Mouse (Mus musculus): ENCODE measurements around the gene 9530053A07Rik. TPM values are rescaled to one million over a fixed set of nuclear protein-coding genes. Genes with fewer than 3 reads are reported as not detected.
A peak's percentile ranks its signal among the peaks of the same experiment; 100 is the strongest.
"Not testable (repeated sequence)": the region's sequence is repeated elsewhere in the genome, so short reads cannot be mapped to it uniquely, and the experiment has no call there.

9530053A07Rik gene
- not detected for total RNA-seq (2021)

DNA sequence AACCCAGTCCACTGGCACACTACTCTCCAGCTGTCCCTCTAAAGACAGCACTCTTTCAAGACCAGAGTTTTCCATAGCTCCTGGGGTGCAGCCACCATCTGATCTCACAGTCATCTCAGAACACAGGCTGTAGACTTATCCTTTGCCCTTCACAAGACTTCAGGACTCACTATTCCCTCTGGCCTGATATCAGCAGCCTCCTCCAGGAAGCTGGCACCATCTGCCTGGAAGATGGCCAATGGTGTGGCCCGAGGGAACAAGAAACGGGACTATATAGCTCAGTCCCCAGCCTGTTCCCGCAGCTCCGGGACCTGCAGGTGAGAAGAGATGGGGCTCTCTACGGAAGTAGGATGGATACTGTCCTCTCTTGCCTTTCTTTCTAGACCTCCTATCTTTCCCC is at the start of gene 9530053A07Rik:
Gene 9530053A07Rik (plus strand): TSS at position 301 of the 400 bp plus-strand sequence.
- intact Hi-C loops (cut with DNase I) = no loop called here

DNA sequence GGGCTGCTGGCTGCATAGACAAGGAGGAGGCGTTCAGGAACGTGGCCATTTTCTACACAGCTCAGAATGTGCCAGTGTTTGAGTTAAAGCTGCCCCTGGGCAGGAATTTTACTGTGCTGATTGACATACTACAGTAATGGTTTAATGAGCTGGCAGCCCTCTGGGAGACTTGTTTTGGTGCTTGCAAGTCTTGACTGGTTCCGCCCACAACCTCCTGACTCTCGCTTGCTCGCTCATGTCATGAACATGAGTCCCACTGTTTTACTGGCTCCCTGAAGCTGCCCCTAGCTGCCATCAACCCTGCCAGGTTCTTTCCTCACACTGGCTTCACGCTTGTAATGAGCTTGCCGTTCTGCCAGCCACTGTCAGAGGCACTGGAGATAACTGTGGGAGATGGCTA is 45.1 kb upstream of the 9530053A07Rik start:
- DNase-seq = no peak
- intact Hi-C loops (cut with DNase I) = no loop called here

More for the DNA sequence above, at the start of gene 9530053A07Rik:
- no peak for DNase-seq

DNA sequence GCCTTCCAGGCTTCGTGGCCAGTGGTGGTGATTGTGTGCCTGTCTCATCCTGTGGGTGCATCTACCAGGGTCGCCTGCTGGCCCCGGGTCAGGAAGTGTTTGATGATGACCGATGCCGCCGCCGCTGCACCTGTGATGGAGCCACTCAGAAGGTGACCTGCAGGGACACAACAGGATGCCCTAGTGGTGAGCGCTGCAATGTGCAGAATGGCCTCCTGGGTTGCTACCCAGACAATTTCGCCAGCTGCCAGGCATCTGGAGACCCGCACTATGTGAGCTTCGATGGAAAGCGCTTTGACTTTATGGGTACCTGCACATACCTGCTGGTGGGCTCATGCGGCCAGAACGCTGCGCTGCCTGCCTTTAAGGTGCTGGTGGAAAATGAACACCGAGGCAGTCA is 43.0 kb upstream of the 9530053A07Rik start:
- intact Hi-C loops (cut with DNase I) = no loop called here
- DNase-seq = no peak

DNA sequence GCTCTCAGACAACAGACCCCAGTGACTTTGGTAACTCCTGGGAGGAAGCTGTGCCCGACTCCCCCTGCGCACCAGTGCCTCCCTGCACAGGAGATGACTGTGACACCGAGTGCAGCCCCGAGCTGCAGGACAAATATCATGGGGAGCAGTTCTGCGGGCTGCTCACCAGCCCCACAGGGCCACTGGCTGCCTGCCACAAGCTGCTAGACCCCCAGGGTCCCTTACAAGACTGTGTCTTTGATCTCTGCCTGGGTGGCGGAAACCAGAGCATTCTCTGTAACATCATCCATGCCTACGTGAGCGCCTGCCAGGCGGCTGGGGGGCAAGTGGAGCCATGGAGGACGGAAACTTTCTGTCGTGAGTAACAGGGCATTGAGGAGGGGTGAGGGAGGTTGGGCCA is 35.7 kb upstream of the 9530053A07Rik start:
- no peak for DNase-seq
- intact Hi-C loops (cut with DNase I) = no loop called here

DNA sequence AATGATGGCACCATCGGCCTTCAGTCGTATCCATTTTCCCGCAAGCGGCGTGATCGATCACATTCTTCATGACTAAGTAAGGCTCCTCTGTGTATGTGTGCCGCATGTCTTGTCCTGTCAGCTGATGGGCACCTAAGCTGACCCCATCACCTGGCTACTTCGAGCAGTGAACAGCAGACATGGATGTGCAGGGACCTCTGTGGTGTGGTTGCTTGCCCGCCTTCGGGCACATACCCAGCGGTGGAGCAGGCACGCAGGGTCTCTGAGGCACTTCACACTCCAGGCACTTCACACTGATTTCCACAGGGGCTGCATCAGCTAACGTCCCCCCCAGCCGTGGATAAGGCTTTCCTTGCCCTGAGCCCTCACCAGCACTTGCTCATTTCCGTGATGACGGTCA is 30.2 kb upstream of the 9530053A07Rik start:
- intact Hi-C loops (cut with DNase I) = no loop called here
- DNase-seq = no peak

DNA sequence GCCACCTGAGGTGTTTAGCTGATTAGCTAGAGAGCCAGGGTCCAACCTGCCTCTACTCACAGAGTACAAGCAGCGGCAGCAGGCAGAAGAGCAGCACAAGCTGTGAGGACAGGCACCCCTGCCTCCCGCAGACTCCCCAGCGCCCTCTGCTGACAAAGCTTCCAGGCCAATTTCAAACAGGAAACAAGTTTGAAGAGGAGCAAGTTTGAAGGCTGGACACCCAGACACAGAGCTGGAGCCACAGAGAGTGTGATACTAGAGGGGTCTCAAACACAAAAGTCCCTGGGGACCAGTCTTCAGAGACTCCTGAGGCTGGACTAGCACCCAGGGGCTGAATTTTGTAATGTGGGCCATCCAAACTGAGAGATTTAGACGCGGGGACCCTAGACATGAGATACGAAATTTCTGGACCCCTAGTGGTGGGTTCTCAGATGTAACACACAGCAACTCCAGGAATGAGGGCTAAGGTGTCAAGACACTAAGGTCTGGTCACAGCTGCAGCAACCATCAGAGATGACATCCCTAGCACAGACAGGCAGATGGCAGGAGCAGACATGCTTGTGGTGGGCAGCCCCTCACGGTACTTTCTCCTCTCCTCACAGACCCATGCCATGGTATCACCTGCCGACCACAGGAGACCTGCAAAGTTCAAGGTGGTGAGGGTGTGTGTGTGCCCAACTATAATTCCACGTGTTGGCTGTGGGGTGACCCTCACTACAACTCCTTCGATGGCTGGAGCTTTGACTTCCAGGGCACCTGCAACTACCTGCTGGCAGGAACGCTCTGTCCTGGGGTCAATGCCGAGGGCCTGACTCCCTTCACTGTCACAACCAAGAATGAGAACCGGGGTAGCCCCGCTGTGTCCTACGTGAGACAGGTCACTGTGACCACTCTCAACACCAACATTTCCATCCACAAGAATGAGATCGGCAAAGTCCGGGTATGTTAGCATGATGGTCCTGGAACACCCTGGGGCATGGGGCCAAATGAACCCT is 28.4 kb upstream of the 9530053A07Rik start:
- peak; percentile 19 to 55 for DNase-seq
- intact Hi-C loops (cut with DNase I) = no loop called here

DNA sequence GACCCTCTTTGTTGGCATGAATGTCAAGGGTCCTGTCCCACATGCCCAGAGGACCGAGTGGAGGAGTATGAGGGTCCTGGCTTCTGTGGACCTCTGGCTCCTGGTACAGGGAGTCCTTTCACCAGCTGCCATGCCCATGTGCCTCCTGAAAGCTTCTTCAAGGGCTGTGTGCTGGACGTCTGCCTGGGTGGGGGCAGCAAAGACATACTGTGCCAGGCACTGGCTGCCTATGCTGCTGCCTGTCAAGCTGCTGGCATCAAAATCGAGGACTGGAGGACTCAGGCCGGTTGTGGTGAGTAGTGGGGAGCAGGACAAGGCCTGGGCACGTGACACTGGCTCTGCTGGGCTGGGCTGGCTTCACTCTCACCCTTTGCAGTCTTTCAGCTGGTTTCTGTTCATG is 26.3 kb upstream of the 9530053A07Rik start:
- intact Hi-C loops (cut with DNase I); DNase-seq: not testable (repeated sequence)

DNA sequence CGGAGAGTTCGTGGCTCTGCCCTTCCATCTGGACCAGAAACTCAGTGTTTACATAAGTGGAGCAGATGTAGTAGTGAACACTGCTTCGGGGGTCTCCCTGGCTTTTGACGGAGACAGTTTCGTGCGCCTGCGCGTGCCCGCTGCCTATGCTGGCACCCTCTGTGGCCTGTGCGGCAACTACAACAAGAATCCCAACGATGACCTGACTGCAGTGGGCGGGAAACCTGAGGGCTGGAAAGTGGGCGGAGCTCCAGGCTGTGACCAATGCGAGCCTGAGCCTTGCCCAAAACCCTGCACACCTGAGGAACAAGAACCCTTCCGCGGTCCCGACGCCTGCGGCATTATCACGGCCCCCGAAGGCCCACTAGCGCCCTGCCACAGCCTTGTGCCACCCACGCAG is 24.6 kb upstream of the 9530053A07Rik start:
- intact Hi-C loops (cut with DNase I) = no loop called here
- DNase-seq = peak; percentile 2 to 16

DNA sequence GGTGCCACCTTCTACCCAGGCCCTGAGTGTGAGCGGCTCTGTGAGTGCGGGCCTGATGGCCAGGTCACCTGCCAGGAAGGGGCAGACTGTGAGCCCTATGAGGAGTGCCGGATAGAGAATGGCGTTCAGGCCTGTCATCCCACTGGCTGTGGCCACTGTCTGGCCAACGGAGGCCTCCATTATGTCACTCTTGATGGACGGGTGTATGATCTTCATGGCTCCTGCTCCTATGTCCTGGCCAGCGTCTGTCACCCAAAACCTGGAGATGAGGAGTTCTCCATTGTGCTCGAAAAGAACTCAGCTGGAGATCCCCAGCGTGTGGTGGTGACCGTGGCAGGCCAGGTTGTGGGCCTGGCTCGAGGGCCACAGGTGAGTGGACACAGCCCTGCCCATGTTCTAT is 23.0 kb upstream of the 9530053A07Rik start:
- no peak for DNase-seq
- intact Hi-C loops (cut with DNase I) = no loop called here

DNA sequence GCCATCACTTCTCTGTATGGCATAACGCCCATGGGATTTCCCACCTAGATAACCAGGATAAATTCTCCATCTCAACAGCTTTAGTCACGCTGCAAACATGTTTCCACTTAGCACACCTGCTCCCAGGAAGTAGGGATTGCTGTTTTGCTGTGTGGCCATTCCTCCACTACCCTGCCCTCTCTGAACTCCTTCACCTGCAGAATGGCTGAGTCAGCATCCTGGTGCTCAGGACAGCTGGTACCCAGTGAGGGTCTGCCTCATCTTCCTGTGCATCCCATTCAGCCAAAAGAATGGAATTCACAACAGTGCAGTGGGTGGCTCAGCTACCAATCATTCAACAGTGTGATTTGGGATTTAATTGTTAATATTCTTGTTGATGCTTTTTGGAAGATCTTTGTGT is 14.6 kb upstream of the 9530053A07Rik start:
- DNase-seq = no peak
- intact Hi-C loops (cut with DNase I) = no loop called here

DNA sequence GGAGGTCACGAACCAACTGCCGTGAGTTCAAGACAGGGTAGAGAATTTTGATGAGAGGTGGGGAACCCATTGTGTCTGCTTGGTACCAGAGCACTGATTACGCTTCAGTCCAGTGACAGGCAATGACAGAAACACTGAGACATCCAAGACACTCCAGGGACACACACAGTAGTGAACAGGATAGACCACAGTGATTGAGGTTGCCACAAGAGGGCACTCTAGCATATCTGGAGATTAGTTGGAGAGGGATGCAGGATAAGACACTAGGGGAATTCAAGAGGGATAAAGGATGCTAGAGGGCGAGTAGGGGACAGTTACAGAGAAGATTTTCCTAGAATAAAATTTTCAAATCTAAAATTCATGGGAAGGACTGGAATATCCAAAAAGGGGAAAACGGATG is 8.3 kb downstream of the 9530053A07Rik start:
- peak; percentile 12 to 57 for DNase-seq
- intact Hi-C loops (cut with DNase I) = no loop called here

DNA sequence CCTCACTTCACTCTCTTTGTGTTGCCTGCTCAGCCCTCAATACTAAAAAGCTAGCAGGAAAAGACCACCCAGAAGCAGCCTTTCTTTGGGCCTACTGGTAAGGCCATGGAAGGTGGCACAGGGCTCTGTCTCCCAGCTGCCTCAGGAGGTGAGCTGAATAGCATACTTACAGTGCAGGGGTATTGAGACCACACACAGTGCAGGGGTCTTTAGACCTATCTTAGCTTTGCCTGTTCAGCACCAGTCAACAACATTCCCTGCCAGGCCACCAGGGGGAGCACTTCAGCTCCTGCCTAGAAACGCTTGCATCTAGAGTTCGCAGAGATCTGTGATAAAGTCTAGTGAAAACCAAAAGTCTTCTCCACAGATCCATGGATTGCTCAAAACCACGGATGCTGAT is 19.0 kb downstream of the 9530053A07Rik start:
- DNase-seq = peak; percentile 61 to 81
- intact Hi-C loops (cut with DNase I) = loop anchor here (1.0 to 5.0 kb wide), 4 partner anchors 21 to 151 kb away; partner anchors contain the start of genes Fbl and Psmc4

DNA sequence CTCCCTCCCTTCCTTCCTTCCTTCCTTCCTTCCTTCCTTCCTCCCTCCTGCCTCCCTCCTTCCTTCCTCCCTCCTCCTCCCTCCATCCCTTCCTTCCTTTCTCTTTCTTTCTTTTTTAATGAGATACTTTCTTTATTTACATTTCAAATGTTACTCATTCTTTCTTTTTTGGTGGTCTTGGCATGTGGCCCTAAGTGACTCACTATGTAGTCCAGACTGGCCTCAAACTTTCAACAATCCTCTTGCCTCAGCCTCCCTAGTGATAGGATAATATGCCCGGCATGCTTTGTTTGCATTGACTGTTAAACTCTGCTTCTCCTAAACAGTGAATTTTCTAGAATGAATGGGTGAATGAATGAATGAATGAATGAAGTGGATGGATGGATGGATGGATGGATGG is 20.6 kb downstream of the 9530053A07Rik start:
- no peak for DNase-seq
- intact Hi-C loops (cut with DNase I) = loop anchor here (2.0 to 5.0 kb wide), 2 partner anchors 19 to 98 kb away; partner anchors contain the start of genes Fbl and Psmc4

DNA sequence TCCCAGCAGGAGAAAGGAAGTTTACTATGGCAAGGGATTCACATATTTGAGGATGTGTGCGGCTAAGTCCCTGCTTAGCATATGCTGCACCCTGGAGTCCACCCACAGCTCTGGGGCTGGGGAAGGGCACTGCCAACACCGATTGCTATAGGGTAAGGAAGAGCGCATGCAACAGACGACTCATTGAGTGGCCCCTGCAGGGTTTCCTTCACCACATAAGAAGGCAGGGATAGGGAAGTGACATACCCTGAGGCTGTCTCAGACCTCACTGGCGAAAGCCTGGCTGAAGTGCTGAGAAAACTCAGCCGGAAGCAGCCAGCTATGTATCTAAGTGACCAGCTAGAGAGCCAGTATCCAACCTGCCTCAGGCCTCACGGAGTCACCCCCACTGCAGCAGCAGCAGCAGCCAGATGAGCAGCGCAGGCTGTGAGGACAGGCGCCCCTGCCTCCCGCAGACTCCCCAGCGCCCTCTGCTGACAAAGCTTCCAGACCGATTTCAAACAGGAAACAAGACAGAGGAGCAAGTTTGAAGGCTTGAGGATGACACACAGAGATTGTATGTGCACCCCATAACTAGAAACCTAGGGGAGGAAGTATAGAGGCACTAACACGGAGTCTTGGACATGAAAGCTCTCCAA is 22.4 kb downstream of the 9530053A07Rik start:
- peak; percentile 24 to 54 for DNase-seq
- intact Hi-C loops (cut with DNase I) = no loop called here

DNA sequence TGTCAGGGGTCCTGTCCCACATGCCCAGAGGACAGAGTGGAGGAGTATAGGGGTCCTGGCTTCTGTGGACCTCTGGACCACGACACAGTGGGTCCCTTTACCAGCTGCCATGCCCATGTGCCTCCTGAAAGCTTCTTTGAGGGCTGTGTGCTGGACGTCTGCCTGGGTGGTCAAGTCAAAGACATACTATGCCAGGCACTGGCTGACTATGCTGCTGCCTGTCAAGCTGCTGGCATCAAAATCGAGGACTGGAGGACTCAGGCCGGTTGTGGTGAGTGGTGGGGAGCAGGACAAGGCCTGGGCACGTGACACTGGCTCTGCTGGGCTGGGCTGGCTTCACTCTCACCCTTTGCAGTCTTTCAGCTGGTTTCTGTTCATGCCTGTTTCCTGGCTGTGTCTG is 24.3 kb downstream of the 9530053A07Rik start:
- DNase-seq; intact Hi-C loops (cut with DNase I): not testable (repeated sequence)

DNA sequence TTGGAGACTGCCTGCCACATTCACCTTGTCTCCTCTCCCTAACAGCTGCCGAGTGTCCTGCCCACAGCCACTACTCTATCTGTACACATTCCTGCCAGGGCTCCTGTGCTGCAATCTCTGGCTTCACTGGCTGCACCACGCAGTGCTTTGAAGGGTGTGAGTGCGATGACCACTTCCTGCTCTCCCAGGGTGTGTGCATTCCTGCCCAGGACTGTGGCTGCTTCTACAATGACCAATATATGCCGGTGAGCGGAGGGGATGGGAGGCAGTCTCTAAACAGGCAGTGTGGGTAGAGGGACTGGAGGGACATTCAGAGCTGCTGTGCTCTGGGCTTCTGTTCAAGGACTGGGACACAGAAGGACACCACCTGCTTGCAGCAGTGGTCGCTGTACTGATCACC is 30.0 kb downstream of the 9530053A07Rik start:
- intact Hi-C loops (cut with DNase I) = no loop called here
- DNase-seq = no peak

DNA sequence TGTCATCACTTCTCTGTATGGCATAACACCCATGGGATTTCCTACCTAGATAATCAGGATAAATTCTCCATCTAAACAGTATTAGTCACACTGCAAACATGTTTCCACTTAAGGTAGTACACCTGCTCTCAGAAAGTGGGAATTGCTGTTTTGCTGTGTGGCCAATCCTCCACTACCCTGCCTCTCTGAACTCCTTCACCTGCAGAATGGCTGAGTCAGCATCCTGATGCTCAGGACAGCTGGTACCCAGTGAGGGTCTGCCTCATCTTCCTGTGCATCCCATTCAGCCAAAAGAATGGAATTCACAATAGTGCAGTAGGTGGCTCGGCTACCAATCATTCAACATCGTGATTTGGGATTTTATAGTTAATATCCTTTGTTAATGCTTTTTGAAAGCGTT is 30.6 kb downstream of the 9530053A07Rik start:
- DNase-seq = no peak
- intact Hi-C loops (cut with DNase I) = no loop called here

DNA sequence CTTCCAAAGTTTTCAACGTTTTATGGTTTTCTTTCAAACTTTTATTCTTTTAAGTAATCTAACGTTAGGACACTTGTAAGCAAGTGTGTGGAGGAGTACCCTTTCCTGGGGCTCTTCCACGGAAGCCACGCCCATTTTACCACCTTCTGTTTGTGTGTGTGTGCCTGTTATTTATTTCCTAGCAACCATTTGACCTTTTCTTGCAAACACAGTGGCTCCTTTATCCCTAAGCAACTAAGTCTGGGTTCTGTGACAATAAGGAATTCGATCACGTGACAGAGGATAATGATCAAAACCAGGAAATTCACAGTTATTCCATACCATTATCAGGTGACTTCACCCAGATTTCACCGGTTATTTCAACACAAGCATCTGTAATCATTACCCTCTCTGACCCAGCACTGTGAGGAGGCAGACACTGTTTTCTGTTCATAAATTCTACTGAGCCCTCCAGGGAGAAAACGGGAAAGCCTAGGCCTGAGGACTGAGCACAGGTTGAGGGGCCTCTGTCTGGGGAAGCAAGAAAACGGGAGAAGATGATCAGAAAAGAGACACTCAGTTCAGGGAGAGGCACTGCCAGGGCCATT is 32.0 kb downstream of the 9530053A07Rik start:
- DNase-seq = no peak
- intact Hi-C loops (cut with DNase I) = no loop called here

DNA sequence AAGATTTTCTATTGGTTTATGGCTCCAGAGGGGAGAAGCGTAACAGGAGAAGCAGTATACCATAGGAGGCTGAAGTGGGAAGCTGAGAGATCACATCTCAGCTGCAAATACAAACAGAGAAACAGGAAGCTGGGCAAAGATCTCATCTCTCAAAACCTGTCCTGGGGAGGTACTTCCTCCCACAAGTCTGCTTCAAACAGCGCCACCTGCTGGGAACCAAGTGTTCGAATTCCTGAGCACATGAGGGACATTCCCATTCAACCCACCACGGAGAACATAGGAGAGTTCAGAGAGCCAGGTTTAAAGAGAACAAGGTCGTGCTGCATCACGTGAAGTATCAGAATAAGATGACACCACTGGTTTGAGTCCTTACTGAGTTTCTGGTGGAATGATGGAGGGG is 36.1 kb downstream of the 9530053A07Rik start:
- intact Hi-C loops (cut with DNase I) = loop anchor here (5.0 kb wide), 1 partner anchor 113 kb away; the partner anchor contains the start of gene Psmc4
- no peak for DNase-seq

DNA sequence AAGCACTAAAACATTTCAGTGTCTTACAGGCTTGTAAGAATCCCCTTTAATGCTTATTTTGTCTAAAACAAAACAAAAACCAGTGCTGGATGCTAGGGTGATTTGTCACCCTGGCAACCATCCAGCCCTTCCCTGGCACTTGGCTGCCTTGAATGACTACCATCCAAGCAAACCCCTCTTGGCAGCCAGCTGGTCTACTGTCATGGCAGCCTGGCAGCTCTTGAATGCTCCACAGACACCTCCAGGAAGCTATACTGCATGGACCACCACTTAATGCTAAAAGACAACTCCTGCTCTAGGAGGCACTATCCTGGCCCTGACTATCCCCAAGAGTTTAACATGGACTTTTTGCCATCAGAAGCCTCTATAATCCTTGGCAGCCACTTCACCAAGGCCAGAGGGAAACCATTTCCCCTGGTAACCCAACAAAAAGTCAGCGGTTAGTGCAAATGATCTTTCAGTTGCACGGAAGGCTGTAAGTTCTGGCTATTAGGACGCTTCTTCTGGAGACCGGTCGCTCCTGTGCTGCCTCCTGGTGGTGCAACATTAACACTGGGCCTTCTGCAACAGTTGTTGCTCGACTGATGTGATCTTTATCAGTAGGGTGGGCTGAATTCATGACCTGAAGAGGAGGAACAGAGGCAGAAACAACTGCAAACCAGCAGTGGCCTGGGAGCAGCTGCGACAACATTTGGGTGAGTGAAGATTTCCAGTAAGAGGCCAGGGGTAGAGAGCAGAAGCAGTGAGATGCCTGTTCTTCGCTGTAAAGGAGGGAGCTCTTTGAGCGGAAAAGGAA is 39.3 kb downstream of the 9530053A07Rik start:
- intact Hi-C loops (cut with DNase I) = loop anchor here (2.0 to 5.0 kb wide), 2 partner anchors 20 to 116 kb away; partner anchors contain the start of gene Psmc4
- DNase-seq = peak; percentile 70 to 78

All from heart, postnatal 10 days (tissue).